Mouse (Mus musculus): ENCODE measurements around the gene Gabbr1.

Gabbr1 gene

DNA sequence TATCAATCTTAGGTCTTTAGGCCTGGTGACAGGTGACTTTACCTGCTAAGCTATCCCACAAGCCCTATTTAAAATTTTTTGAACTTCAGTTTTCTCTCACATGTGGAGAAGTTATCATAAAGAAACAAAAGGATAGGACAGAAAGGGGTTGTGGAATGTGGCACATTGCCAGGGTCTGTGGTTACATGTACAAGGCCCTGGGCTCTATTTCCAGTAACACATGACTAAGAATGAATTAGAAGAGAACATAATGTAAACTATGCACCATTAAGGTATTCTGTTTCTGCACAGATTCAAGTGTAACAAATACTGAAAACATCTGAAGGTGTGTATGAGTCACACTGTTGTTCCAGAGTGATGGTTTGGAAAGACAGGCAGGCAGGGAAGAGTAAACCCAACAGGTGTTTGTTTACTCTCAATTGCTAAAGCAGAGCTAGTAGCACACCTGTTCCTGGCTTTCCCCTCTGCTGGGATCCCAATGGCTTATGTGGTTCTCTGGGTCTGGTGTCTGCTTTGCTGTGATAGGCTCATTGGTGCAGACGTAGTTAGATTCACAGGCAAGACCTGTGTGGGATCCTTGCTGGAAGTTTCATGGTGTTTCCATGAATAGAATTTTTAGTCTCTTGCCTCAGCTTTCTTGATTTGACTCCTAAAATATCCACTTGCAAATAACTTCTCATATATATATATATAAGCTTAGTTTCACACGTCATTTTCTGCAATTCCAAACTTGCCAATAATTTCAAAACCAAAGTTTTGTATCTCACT, 6.5 kb upstream of the Gabbr1 start:
- DNase-seq (ENCODE audit: extremely low read depth, low read depth, low spot score): no peak

DNA sequence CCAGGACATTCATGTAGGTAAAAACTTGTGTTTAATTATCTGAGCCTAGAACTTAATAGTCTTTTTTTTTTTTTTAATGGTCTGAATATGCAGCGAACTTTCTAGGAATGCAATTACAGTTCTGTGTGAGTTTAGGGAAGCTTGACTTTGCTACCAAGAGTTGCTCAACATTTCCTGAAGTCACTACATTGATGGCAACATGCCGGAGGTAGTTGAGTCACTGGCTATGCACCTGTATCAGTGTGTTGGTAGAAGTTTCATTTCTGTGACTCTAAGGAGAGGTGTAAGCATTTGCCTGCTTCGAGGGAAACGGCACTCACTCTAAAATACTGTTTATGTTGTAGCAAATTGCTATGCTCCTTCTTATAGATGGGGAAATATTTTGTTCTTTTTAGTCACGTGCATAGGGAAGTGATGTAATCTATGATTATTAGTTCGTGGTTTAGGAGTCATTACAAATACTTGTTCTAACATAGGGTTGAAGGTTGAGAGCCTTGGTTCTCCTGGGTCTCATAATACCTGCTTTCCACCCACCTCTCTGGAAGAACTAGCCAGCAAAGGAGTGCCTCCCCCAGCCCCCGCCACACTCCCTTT, 1.0 kb upstream of the Gabbr1 start:
- DNase-seq (ENCODE audit: extremely low read depth, low read depth, low spot score): peak; percentile 11

DNA sequence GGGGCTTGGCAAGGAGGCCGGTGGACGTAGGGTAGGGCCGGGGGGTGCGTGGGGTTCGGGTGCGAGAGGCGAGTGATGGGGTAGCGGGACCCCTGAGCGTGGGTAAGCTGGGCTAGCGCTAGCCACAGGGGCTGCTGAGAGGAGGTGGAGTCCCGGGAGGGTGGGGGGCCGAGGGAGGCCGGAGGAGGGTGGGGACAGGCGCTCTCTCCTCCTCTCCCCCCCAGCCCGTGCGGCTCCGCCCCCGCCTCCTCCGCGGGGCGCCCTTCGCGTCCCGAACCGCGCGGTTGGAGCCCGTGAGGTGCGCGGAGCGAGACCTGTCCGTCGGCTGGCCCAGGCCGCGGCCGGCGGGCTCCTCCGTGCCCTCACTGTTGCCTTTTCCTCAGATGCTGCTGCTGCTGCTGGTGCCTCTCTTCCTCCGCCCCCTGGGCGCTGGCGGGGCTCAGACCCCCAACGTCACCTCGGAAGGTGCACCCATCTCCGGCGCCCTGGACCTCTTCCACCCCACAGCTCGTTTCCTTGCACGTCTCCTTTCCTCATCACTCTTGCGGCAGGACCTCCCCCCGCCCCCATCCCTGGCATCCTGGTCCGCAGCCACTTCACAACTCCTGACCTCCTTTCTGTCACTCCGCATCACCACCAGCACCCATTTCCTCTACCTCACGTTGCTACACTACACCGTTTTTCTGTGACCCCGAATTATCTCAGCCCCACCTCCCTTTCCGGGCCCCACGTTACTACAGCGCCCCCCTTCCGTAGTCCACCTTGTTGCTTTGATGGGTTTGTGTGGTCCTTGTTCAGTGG, 746 bp downstream of the Gabbr1 start:
- DNase-seq (ENCODE audit: extremely low read depth, low read depth, low spot score): no peak

DNA sequence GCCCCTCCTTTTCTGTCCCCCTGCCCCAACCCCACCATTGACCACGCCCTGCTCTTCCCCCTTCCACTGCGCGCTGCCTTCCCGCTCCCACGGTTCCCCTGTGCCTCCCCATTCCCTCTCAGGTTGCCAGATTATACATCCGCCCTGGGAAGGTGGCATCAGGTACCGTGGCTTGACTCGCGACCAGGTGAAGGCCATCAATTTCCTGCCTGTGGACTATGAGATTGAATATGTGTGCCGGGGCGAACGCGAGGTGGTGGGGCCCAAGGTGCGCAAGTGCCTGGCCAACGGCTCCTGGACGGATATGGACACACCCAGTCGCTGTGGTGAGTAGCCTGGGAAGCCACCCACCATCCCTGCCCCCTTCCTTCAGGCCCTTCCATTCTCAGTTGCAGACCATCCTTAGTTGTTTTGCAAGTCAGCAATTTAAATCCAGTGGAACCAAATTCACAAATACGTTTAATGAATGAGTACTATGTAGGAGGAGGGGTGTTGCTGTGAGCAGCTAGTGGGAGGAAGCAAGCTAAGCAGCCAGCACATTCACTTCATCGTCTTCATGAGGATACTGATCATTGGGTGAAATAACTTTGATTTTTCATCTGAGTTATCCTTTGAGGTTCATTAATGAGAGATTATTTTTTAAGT, 1.7 kb downstream of the Gabbr1 start:
- DNase-seq (ENCODE audit: extremely low read depth, low read depth, low spot score): no peak

DNA sequence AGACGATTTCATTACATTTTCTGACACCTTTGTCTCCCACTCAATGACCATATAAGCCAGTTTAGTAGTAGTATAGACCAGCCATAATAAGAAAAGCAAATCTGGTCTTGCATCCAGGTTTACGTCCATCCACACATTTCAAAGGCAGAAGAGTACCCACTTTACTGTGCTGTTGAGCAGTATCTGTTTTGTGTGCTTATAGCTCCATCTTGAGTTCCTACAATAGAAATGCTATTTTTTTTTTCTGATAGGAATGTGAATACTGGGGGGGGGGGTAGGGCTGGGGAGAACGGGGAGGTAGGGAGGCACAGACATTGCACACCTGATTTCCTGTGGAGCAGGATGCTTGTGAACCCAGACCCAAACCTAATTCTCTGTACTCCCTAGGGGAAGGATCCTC, 2.2 kb downstream of the Gabbr1 start:
- no peak for DNase-seq (ENCODE audit: extremely low read depth, low read depth, low spot score)

DNA sequence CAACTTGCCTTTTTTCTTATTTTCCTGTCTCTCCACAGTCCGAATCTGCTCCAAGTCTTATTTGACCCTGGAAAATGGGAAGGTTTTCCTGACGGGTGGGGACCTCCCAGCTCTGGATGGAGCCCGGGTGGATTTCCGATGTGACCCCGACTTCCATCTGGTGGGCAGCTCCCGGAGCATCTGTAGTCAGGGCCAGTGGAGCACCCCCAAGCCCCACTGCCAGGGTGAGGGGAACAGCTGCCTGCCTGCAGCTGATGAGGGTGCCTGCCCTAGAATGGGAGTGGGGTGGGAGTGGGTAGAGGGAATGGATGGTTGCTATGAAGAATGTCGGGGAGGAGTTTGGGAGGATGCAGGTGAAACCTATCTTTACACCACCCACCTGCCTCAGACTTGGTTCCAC, 2.6 kb downstream of the Gabbr1 start:
- DNase-seq (ENCODE audit: extremely low read depth, low read depth, low spot score): no peak

DNA sequence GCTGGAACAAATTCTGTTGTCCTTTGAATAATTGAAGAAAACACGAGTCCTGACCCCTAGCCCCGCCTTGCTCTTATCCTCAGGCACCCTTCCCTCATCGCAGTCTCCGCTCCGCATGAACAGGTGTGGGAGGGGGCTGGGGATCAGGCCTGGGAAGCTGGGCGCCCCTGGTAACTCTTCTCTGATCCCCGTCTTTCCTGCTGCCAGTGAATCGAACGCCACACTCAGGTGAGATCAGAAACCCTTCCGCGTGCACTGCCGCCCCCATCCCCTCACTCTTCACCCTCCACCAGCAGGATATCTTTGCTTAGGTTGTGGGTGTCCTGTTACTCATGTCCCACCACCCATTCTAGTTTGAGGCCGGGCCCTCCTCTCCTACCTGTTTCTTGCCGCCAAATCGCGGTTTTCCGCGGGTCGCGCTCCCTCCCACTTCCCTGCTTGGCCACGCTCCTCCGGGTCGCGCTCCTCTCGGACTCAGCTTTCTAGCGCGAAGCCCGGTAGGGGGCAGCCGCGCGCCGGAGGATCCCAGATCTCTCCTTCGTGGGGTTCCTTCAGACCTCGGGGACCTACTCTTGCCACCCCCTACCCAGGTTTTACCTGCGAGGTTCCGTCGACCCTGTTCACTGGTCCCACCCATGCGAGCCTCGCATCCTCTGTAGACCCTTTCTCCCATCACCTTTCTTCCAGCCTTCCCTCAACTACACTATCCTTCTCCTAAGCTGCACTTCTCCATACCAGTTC, 4.0 kb downstream of the Gabbr1 start:
- DNase-seq (ENCODE audit: extremely low read depth, low read depth, low spot score): no peak

DNA sequence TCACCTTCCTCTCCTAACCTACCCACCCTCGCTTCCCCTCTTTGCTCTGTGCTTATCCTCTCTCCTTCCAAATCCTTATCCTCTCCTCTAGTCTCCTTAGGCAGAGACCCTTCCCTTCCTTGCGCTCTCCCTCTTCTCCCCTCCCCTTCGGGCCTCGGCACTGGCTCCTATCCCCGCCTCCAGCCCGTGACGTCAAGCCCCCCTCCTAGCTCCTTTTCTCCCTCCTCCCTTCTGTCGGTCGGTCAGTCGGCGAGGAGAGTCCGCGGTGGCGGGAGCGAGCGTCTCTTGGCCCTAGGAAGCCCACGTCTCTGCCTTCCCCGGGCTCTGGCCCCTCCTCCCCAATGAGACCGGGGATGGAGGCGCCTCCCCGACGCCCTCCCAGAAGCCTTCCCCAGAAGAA, 4.6 kb downstream of the Gabbr1 start:
- no peak for DNase-seq (ENCODE audit: extremely low read depth, low read depth, low spot score)

DNA sequence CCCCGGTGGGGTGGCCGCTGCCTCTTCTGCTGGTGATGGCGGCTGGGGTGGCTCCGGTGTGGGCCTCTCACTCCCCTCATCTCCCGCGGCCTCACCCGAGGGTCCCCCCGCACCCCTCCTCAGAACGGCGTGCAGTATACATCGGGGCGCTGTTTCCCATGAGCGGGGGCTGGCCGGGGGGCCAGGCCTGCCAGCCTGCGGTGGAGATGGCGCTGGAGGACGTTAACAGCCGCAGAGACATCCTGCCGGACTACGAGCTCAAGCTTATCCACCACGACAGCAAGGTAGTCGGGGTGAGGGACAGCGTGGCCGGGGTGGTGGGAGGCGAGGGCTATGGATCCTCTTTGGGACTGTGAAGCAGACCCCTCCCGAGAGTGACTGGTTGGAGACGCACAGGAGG, 5.1 kb downstream of the Gabbr1 start:
- no peak for DNase-seq (ENCODE audit: extremely low read depth, low read depth, low spot score)

DNA sequence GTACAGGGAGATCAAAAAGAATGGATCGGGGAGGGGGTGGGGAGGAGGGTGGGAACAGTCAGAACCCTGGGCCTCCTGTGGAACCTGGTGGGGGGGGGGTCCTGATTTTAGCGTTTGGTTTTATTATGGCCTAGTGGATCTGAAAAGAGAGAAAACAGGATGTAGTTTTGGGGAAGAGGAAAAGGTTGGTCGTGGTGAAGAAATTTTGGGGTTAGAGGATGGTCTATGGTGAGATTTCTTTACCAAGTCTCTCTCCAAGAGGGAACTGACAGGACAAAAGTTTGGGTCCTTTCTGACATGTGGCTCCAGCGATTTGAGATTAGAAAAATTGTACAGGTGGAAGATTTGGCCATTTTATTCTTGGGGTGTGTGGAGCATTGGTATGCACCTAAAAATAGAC, 6.0 kb downstream of the Gabbr1 start:
- DNase-seq (ENCODE audit: extremely low read depth, low read depth, low spot score): no peak

DNA sequence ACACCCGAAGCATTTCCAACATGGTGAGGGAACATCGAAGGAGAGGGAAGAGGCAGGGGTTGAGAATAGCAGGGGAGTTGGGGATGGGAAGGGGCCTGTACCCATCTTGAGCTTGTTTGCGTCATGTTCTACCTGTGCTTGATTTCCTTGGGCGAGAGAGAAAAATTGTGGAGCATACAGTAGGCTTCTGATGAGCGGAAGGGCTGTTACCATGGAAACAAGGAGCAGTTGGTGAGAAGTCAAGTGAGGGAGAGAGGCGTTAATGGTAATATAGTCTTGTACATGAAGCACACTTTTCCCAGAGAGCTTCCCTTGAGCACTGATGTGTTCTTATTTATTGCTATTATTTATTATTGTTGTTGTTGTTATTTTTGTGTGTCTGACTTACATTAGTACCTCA, 11.2 kb downstream of the Gabbr1 start:
- DNase-seq (ENCODE audit: extremely low read depth, low read depth, low spot score): no peak

DNA sequence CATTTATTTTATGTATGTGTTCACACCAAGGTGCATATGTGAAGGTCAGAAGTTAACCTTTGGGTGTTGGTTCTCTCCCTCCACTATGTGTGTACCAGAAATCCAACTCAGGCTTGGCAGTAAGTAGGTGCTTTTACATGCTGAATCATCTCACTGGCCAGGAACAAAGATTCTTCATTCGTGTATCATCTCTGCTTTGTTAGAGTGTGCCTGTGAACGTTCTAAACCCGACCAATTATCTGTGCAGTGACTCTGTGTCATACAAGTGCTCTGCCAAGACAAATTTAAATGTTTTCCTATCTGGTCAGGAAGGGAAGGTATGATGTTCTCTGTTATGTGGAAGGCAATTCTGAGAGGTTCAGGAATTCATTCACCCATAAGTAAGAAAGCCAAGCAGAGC, 15.7 kb downstream of the Gabbr1 start:
- DNase-seq (ENCODE audit: extremely low read depth, low read depth, low spot score): no peak

DNA sequence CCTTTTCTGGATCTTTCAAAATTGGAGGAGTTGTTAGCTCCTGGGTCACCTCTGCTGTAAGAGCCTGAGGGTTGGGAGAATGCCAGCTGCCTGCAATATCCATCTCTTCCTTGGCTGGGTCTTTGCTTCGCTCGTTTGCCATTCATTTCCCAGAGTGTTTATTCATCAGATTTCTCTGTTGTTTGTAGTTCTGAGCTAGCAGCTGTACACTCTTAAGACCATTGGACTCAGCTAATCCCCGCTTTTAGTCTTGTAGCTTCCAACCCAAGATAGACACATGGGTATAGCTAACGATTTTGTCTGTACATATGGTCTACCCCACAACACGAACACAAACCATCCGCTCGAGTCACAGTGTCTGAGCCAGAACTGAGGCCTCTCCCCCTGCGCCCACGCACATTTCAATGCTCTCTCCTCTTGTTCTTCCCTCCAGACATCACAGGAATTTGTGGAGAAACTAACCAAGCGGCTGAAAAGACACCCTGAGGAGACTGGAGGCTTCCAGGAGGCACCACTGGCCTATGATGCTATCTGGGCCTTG, 16.4 kb downstream of the Gabbr1 start:
- no peak for DNase-seq (ENCODE audit: extremely low read depth, low read depth, low spot score)

DNA sequence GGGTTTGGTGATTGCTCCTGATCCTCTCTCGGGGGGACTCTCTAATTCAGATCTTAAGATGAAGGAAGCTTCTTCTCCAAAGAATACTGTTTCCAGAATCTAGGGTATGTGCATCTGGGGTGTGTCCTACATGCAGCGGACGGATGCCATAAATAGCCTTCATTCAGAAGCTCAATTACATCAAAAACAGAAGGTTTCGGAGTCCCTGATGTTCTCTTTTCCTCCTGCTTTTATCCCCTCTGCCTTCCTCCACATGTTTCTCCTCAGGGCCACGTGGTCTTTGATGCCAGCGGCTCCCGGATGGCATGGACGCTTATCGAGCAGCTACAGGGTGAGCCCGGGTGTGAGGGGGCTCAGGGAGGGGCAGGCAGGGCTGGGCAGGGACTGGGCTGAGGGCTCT, 17.3 kb downstream of the Gabbr1 start:
- DNase-seq (ENCODE audit: extremely low read depth, low read depth, low spot score): no peak

DNA sequence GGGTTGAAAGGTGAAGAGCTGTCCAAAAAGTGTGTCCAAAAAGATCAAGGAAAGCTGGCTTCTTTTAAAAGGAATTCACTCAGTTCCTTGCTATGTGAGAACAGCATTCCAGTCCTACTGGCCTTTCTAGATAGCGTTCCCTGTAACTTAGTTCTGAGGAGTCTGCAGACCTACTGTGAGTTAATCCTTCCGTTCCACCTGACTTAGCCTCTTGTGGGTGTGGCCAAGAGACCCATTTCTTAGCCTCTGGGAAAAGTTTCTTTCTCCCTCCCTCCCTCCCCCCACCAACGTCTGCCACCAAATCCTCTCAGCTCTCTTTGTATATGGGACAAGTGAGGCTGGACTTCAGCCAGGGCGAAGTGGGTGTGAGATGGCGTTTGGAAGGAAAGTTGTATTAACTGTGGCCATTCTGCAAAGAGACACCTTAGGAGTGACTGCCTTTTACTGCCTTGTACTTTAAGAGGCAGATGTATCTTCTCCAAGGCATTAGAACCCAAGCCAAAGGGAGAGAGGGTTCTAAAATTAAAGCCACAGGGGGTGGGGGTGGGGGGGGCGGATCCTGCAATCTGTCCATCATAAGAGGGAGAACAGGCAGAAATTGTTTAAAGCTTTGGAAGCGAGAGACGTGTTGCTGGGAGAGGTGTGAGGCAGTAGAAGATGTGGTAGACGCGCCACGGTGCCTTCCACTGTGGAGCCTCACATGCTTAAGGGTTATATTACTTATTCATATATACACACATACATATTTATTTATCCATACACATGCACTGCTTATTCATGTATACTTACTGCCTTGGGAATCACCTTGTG, 18.1 kb downstream of the Gabbr1 start:
- DNase-seq (ENCODE audit: extremely low read depth, low read depth, low spot score): no peak

DNA sequence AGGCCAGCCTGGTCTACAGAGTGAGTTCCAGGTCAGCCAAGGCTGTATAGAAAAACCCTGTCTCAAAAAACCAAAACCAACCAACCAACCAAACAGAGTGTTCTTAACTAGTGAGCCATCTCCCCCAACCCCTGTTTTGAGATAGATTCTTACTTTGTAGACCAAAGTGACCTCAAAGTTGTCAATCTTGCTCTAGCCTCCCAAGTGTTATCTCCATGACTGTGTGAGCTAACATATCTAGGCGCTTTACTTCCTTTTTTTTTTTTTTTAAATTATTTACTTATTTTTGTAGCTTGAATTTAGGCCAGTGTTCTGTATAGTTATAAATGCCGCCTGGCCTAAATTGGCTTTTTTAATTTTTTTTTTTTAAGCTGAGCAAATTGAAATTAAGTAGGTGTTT, 20.2 kb downstream of the Gabbr1 start:
- no peak for DNase-seq (ENCODE audit: extremely low read depth, low read depth, low spot score)

DNA sequence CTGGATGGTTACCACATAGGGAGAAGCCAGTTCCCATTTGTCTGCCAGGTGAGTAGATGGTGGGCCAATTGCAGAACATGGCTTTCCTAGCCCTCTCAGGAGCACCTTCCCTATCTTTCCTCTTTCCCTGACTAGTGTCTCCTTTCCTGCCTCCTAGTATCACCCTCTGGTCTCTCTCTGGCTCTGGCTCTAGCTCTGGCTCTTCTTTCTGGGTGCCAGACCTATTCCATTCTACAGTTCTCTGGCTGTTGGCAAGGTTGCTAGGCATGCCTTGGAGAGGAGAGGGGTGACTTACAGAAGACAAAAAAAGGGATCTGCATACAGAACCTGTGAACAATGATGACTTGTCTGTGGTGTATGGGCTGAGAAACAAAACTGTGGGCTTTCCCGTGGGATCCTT, 22.1 kb downstream of the Gabbr1 start:
- DNase-seq (ENCODE audit: extremely low read depth, low read depth, low spot score): no peak

DNA sequence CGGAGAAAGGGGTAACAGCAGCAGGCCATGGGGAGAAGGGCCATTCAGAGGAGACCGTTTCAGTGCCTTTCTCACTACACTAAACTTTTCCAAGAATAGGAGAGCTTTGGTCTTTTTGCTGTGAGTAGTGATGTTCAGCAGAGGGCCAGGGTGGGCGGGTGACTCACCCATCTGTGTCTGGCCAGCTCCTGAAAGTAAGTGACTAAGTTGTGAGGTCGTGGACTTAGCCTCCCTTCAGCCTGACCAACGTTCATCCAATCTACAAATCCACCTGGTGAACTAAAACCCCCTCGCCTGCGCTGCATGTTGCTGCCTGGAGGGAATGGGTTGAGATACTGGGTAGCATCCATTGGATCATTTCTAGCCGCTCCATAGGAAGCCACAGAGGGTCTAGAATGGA, 24.4 kb downstream of the Gabbr1 start:
- DNase-seq (ENCODE audit: extremely low read depth, low read depth, low spot score): no peak

DNA sequence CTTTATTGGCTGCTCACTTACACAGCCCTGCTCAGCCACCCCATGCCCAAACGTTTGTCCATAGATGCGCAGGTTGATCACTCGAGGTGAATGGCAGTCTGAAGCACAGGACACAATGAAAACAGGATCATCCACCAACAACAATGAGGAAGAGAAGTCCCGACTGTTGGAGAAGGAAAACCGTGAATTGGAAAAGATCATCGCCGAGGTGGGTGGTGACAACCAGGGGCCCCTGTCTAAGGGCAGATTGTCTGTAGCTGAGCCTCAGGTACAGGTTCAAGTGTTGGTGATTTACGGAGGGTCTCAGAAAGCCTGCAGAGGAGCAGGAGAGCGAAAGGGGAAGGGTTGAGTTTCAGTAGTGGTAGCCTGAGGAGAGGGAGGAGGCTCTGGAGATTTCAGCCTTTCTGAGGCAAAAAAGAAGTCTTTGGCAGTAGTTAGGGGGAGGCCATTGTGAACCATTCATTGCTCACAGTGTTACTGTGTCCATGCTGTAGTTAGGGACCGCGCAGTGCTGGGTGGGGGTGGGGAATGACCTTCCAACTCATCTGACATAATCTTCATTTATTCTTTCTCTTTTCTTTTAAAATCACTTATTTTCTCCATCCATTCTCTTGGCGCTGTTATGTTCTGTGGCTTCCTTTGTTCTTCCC, 26.4 kb downstream of the Gabbr1 start:
- DNase-seq (ENCODE audit: extremely low read depth, low read depth, low spot score): no peak
